Mouse (Mus musculus): ENCODE results near the gene Ano6. TPM values are rescaled to one million over a fixed set of nuclear protein-coding genes. Genes with fewer than 3 reads are reported as not detected.
"Not testable (repeated sequence)": the region's sequence is repeated elsewhere in the genome, so short reads cannot be mapped to it uniquely, and the experiment has no call there.

The Ano6 gene
- polyA plus RNA-seq, 1 experiment, result 24.4 TPM

GRCm38 (mm10) chr15:95820142-95820541, 29.5 kb downstream of the Ano6 start:
- 94% methylated on average over 12 of the region's 12 CpGs for WGBS
- no peak overlapping the region for H3K27ac ChIP-seq (ENCODE audit: control insufficient read depth, insufficient read depth, low read depth, low read length, poor library complexity)
- TF ChIP-seq POLR2A (IDR thresholded peaks at IDR 0.05; ENCODE audit: borderline replicate concordance, control insufficient read depth, low read depth, low read length) (no peak), CTCF (IDR thresholded peaks at IDR 0.05; ENCODE audit: control insufficient read depth, insufficient read depth, low read length) (no peak)
- no peaks in the 10 kb centered on the region; the same call in 1 of the 2 replicates for H3K4me1 ChIP-seq (ENCODE audit: control insufficient read depth, insufficient read depth, low read length)
- H3K4me3 ChIP-seq (replicated peaks; ENCODE audit: control insufficient read depth, low read depth, low read length), result no peak overlapping the region

DNA sequence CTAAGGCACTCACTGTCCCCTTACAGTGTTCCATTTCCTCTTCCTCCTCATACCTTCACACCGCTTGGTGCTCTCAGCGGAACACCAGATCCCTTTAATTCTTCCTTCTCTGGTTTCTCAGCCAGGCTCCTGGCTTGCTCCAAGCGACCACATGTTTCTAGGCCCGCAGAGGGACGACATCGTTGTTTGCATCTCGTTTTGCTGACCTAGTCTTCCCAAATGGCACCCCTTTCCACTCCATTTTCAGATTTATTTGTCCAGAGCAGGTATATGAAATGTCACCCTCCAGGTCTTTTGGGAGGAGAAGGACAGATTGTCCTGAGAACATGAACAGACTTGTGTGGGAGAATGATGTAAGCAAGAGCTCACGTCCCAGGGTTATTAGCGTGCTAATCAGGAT, 30.0 kb downstream of the Ano6 start:
- no peak for TF ChIP-seq CTCF (IDR thresholded peaks at IDR 0.05; ENCODE audit: control insufficient read depth, insufficient read depth, low read length)
- TF ChIP-seq POLR2A (IDR thresholded peaks at IDR 0.05; ENCODE audit: borderline replicate concordance, control insufficient read depth, low read depth, low read length), result no peak
- Histone ChIP-seq H3K4me1 (ENCODE audit: control insufficient read depth, insufficient read depth, low read length) (no peaks in the 10 kb centered on the region; the same call in 1 of the 2 replicates), H3K4me3 (replicated peaks; ENCODE audit: control insufficient read depth, low read depth, low read length) (no peak overlapping the region), H3K27ac (ENCODE audit: control insufficient read depth, insufficient read depth, low read depth, low read length, poor library complexity) (no peak overlapping the region)
- WGBS, result 93% methylated on average over 9 of the region's 9 CpGs

DNA sequence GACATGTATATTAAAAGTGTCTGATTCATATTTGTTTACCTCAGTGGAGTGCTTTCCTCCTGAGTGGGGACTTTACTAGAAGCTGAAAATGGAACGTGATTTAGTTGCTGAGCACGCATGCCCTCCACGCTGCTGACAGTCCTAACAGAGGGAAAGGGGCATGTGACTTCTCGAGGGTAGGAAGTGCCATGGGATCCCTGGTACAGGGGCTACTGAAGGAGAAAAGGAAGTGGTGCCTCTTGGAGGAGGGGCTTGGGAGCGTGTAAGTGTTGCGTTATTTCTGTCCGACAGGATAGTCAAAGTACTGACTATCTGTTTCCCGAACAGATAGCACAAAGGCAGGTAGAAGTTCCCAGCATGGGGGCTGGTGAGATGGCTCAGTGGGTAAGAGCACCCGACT, 31.5 kb downstream of the Ano6 start:
- WGBS, result 37% methylated on average over 9 of the region's 9 CpGs
- Histone ChIP-seq H3K4me3 (replicated peaks; ENCODE audit: control insufficient read depth, low read depth, low read length) (no peak overlapping the region), H3K27ac (ENCODE audit: control insufficient read depth, insufficient read depth, low read depth, low read length, poor library complexity) (no peak overlapping the region), H3K4me1 (ENCODE audit: control insufficient read depth, insufficient read depth, low read length) (no peaks in the 10 kb centered on the region; the same call in 1 of the 2 replicates)
- TF ChIP-seq CTCF (IDR thresholded peaks at IDR 0.05; ENCODE audit: control insufficient read depth, insufficient read depth, low read length) (no peak), POLR2A (IDR thresholded peaks at IDR 0.05; ENCODE audit: borderline replicate concordance, control insufficient read depth, low read depth, low read length) (no peak)

- Histone ChIP-seq H3K4me1 (ENCODE audit: control insufficient read depth, insufficient read depth, low read length) (no peaks in the 10 kb centered on the region; the same call in 1 of the 2 replicates), H3K27ac (ENCODE audit: control insufficient read depth, insufficient read depth, low read depth, low read length, poor library complexity) (no peak overlapping the region), H3K4me3 (replicated peaks; ENCODE audit: control insufficient read depth, low read depth, low read length) (no peak overlapping the region)
- 72% methylated on average over 13 of the region's 13 CpGs for WGBS
- no peak for TF ChIP-seq CTCF (IDR thresholded peaks at IDR 0.05; ENCODE audit: control insufficient read depth, insufficient read depth, low read length)
- no peak for TF ChIP-seq POLR2A (IDR thresholded peaks at IDR 0.05; ENCODE audit: borderline replicate concordance, control insufficient read depth, low read depth, low read length)
Measured at GRCm38 (mm10) chr15:95823383-95824306, 33.0 kb downstream of the Ano6 start.

DNA sequence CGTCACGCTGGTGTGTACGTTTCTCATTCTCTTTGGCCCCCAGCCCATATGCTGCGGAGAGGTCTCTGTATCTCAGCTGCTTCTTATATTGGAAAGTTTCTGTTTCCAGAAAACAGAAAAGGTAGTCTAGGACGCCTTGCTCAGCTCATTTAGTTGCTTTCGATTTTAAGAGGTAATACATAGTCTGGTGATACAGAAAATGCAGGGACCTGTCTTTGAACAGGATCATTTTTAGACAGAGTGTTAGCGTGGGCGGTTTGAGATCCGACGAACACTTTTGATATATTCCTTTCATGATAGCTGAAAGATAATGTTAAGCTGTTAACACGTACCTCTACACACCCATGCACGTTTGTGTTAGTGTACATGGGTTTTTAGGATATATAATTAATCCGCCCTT, 35.9 kb downstream of the Ano6 start:
- WGBS, result 87% methylated on average over 13 of the region's 13 CpGs
- H3K4me1 ChIP-seq (ENCODE audit: control insufficient read depth, insufficient read depth, low read length), result no peaks in the 10 kb centered on the region; the same call in 1 of the 2 replicates
- TF ChIP-seq CTCF (IDR thresholded peaks at IDR 0.05; ENCODE audit: control insufficient read depth, insufficient read depth, low read length) (no peak), POLR2A (IDR thresholded peaks at IDR 0.05; ENCODE audit: borderline replicate concordance, control insufficient read depth, low read depth, low read length) (no peak)

GRCm38 (mm10) chr15:95827465-95827971, 36.9 kb downstream of the Ano6 start:
- 89% methylated on average over 11 of the region's 11 CpGs for WGBS
- no peaks in the 10 kb centered on the region; the same call in 1 of the 2 replicates for H3K4me1 ChIP-seq (ENCODE audit: control insufficient read depth, insufficient read depth, low read length)
- TF ChIP-seq POLR2A (IDR thresholded peaks at IDR 0.05; ENCODE audit: borderline replicate concordance, control insufficient read depth, low read depth, low read length) (no peak), CTCF (IDR thresholded peaks at IDR 0.05; ENCODE audit: control insufficient read depth, insufficient read depth, low read length) (no peak)
- H3K27ac ChIP-seq (ENCODE audit: control insufficient read depth, insufficient read depth, low read depth, low read length, poor library complexity), result no peak overlapping the region
- no peak overlapping the region for H3K4me3 ChIP-seq (replicated peaks; ENCODE audit: control insufficient read depth, low read depth, low read length)

More for the DNA sequence above, 35.9 kb downstream of the Ano6 start:
- no peak overlapping the region for H3K4me3 ChIP-seq (replicated peaks; ENCODE audit: control insufficient read depth, low read depth, low read length)
- H3K27ac ChIP-seq (ENCODE audit: control insufficient read depth, insufficient read depth, low read depth, low read length, poor library complexity), result no peak overlapping the region

GRCm38 (mm10) chr15:95828018-95828646, 37.5 kb downstream of the Ano6 start:
- WGBS, result 66% methylated on average over 8 of the region's 8 CpGs
- not testable (repeated sequence) for H3K27ac ChIP-seq (ENCODE audit: control insufficient read depth, insufficient read depth, low read depth, low read length, poor library complexity); H3K4me3 ChIP-seq (replicated peaks; ENCODE audit: control insufficient read depth, low read depth, low read length); H3K4me1 ChIP-seq (ENCODE audit: control insufficient read depth, insufficient read depth, low read length)

GRCm38 (mm10) chr15:95828647-95829254, 38.1 kb downstream of the Ano6 start:
- TF ChIP-seq CTCF (IDR thresholded peaks at IDR 0.05; ENCODE audit: control insufficient read depth, insufficient read depth, low read length), result no peak
- TF ChIP-seq POLR2A (IDR thresholded peaks at IDR 0.05; ENCODE audit: borderline replicate concordance, control insufficient read depth, low read depth, low read length), result no peak
- WGBS, result 71% methylated on average over 10 of the region's 10 CpGs
- H3K27ac ChIP-seq (ENCODE audit: control insufficient read depth, insufficient read depth, low read depth, low read length, poor library complexity), result no peak overlapping the region
- no peaks in the 10 kb centered on the region; the same call in 1 of the 2 replicates for H3K4me1 ChIP-seq (ENCODE audit: control insufficient read depth, insufficient read depth, low read length)
- no peak overlapping the region for H3K4me3 ChIP-seq (replicated peaks; ENCODE audit: control insufficient read depth, low read depth, low read length)

All from bone marrow, adult 2 months (tissue).